Mouse (Mus musculus) heart, postnatal 0 days (tissue): ENCODE data around the gene Sds.

Experiments used
- CTCF ChIP-seq: IDR thresholded peaks from 2 replicates; pipeline ENCODE4 v1.5.1; 2016; ENCODE audit warnings: antibody characterized with exemption, control low read depth, low read depth
- EP300 ChIP-seq: IDR thresholded peaks from 2 replicates; pipeline ENCODE4 v1.6.1; 2016; ENCODE audit warnings: antibody characterized with exemption, low read depth

DNA sequence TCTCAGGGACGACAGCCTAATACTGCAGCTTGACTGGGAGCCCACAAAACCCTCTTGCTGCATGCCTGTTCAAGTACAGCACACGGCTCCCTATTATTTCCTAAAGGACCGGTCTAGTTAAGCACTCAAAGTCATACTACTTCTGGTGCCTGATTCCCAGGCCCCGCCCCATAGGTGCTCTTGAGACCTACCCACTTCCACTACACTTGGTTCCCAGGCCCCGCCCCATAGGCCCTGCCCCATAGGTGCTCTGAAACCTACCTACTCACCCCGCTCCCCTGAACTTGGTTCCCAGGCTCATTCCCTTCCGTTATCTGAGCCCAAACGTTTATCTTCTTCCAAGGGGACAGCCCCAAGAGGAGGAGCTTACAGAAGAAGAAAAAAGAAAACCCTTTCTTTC is 11.5 kb downstream of the Sds start:
- TF ChIP-seq CTCF (no peak), EP300 (no peak)
